Mouse (Mus musculus) spleen, adult 2 months (tissue): ENCODE results near the gene Bmpr1a. TPM values are rescaled to one million over a fixed set of nuclear protein-coding genes. Genes with fewer than 3 reads are reported as not detected.
A peak's percentile ranks its signal among the peaks of the same experiment; 100 is the strongest.

Experiments used
- DNase-seq, 2 experiments: peaks; one replicate each; pipeline versions ENCODE4 v3.0.0 to v3.0.0-alpha.2; 2012 to 2021; ENCODE audit warnings: low spot score in 2 of 2, low read depth in 1 of 2
- H3K27ac ChIP-seq: fragments of 200-500 bp; 2 replicates; pipeline ENCODE4 v1.5.1; 2012; ENCODE audit warnings: low read length, inconsistent platforms; ENCODE audit not compliant: insufficient read depth
- H3K27me3 ChIP-seq: fragments of 200-500 bp; 2 replicates; pipeline ENCODE4 v1.6.1; 2012; ENCODE audit warnings: mild to moderate bottlenecking, moderate library complexity, low read length, inconsistent platforms; ENCODE audit not compliant: control insufficient read depth, insufficient read depth
- H3K36me3 ChIP-seq: fragments of 200-500 bp; 2 replicates; pipeline ENCODE4 v1.6.1; 2012; ENCODE audit warnings: mild to moderate bottlenecking, low read length, inconsistent platforms; ENCODE audit not compliant: control insufficient read depth, insufficient read depth
- H3K4me1 ChIP-seq: fragments of 200-500 bp; 2 replicates; pipeline ENCODE4 v1.6.1; 2011; ENCODE audit warnings: inconsistent platforms; ENCODE audit not compliant: control insufficient read depth, insufficient read depth, insufficient read length
- H3K4me3 ChIP-seq: fragments of 200-500 bp; 2 replicates; pipeline ENCODE4 v1.5.1; 2011; ENCODE audit warnings: mild to moderate bottlenecking, inconsistent platforms; ENCODE audit not compliant: insufficient read depth, insufficient read length; ENCODE audit errors: extremely low read depth
- CTCF ChIP-seq: fragments of 200-500 bp; IDR thresholded peaks from 2 replicates; pipeline ENCODE4 v1.5.1; 2011; ENCODE audit warnings: mild to moderate bottlenecking, inconsistent platforms; ENCODE audit not compliant: insufficient read depth, insufficient read length, insufficient replicate concordance; ENCODE audit errors: extremely low read depth
- POLR2A ChIP-seq: fragments of 200-500 bp; IDR thresholded peaks from 2 replicates; pipeline ENCODE4 v1.6.1; 2011; ENCODE audit warnings: low read depth, low read length, inconsistent platforms
- WGBS: fragments of 180-500 bp; shearing (Covaris S2); methylation state at CpG from one replicate; pipeline ENCODE4 v1.1.7; 2018; 5-methylcytosine and 5-hydroxymethylcytosine counted together
- polyA plus RNA-seq: library from polyadenylated mRNA; depleted of rRNA; stranded (reverse); fragments of >200 nt; gene quantifications from 2 replicates; pipeline ENCODE4 v1.2.3, GENCODE M21; 2012

Gene Bmpr1a
- polyA plus RNA-seq, 1 experiment, result 1.0 TPM

GRCm38 (mm10) chr14:34543596-34543995 is 40.5 kb upstream of the Bmpr1a start:
- H3K27me3 ChIP-seq, result 0 out of 2 replicates have a peak, but pooled peaks cover 1% of the 10 kb centered on the region
- TF ChIP-seq CTCF (no peak), POLR2A (no peak)
- 90% methylated on average over 6 of the region's 6 CpGs for WGBS
- H3K4me1 ChIP-seq, result no peaks in the 10 kb centered on the region
- H3K4me3 ChIP-seq, result no peak overlapping the region
- no peaks in the 10 kb centered on the region for H3K36me3 ChIP-seq
- no peak for DNase-seq
- H3K27ac ChIP-seq, result no peak overlapping the region

- Histone ChIP-seq H3K4me3 (no peak overlapping the region), H3K4me1 (no peaks in the 10 kb centered on the region), H3K36me3 (no peaks in the 10 kb centered on the region), H3K27ac (no peak overlapping the region), H3K27me3 (no peaks in the 10 kb centered on the region)
- DNase-seq, result no peak
- TF ChIP-seq POLR2A (no peak), CTCF (no peak)
- WGBS, result 92% methylated on average over 5 of the region's 5 CpGs
Measured at GRCm38 (mm10) chr14:34541896-34542295, 38.8 kb upstream of the Bmpr1a start.

- H3K4me1 ChIP-seq, result no peaks in the 10 kb centered on the region
- H3K27me3 ChIP-seq, result no peaks in the 10 kb centered on the region
- TF ChIP-seq POLR2A (no peak), CTCF (no peak)
- H3K36me3 ChIP-seq, result no peaks in the 10 kb centered on the region
- H3K27ac ChIP-seq, result no peak overlapping the region
- H3K4me3 ChIP-seq, result no peak overlapping the region
- WGBS, result 10% methylated on average over 15 of the region's 17 CpGs
- no peak for DNase-seq
Measured at GRCm38 (mm10) chr14:34540685-34541162, 37.6 kb upstream of the Bmpr1a start.

GRCm38 (mm10) chr14:34535883-34536282 is 32.7 kb upstream of the Bmpr1a start:
- Histone ChIP-seq H3K4me3 (no peak overlapping the region), H3K4me1 (no peaks in the 10 kb centered on the region), H3K36me3 (no peaks in the 10 kb centered on the region), H3K27me3 (no peaks in the 10 kb centered on the region), H3K27ac (no peak overlapping the region)
- DNase-seq, result no peak
- no peak for TF ChIP-seq POLR2A
- TF ChIP-seq CTCF, result no peak
- WGBS, result 81% methylated on average over 4 of the region's 4 CpGs

- Histone ChIP-seq H3K4me3 (no peak overlapping the region), H3K36me3 (no peaks in the 10 kb centered on the region), H3K27me3 (no peaks in the 10 kb centered on the region), H3K27ac (no peak overlapping the region), H3K4me1 (no peaks in the 10 kb centered on the region)
- TF ChIP-seq CTCF (no peak), POLR2A (no peak)
- 80% methylated on average over 5 of the region's 5 CpGs for whole genome bisulfite sequencing
- no peak for DNase-seq
Measured at GRCm38 (mm10) chr14:34533537-34533936, 30.4 kb upstream of the Bmpr1a start.

GRCm38 (mm10) chr14:34532536-34532935 is 29.4 kb upstream of the Bmpr1a start:
- Histone ChIP-seq H3K27me3 (no peaks in the 10 kb centered on the region), H3K4me3 (no peak overlapping the region), H3K4me1 (no peaks in the 10 kb centered on the region), H3K27ac (no peak overlapping the region), H3K36me3 (no peaks in the 10 kb centered on the region)
- WGBS, result 79% methylated on average over 6 of the region's 6 CpGs
- TF ChIP-seq POLR2A, result no peak
- TF ChIP-seq CTCF, result no peak
- DNase-seq, result no peak

GRCm38 (mm10) chr14:34528804-34529203 is 25.7 kb upstream of the Bmpr1a start:
- H3K27ac ChIP-seq, result peak overlapping the region; percentile 12; the same call in 1 of the 2 replicates
- no peak for DNase-seq
- no peak for TF ChIP-seq CTCF
- TF ChIP-seq POLR2A, result no peak
- no peaks in the 10 kb centered on the region for H3K4me1 ChIP-seq
- WGBS, result 84% methylated on average over 8 of the region's 8 CpGs
- H3K36me3 ChIP-seq, result no peaks in the 10 kb centered on the region
- H3K4me3 ChIP-seq, result no peak overlapping the region
- H3K27me3 ChIP-seq, result no peaks in the 10 kb centered on the region

- Histone ChIP-seq H3K4me3 (no peak within 1 kb of the TSS), H3K4me1 (no peaks in the 10 kb centered on the region), H3K36me3 (no peaks in the 10 kb centered on the region), H3K27ac (no peak within 1 kb of the TSS), H3K27me3 (no peaks in the 10 kb centered on the region)
- WGBS, result 85% methylated on average over 8 of the region's 8 CpGs
- no peak for TF ChIP-seq POLR2A
- no peak for TF ChIP-seq CTCF
- no peak for DNase-seq
Measured at GRCm38 (mm10) chr14:34522701-34523100, 19.6 kb upstream of the Bmpr1a start, which contains the start of gene 9230112D13Rik. TSS of gene 9230112D13Rik (minus strand) at chr14:34522801.
